Mouse (Mus musculus): ENCODE measurements around the gene Lss.
A peak's percentile ranks its signal among the peaks of the same experiment; 100 is the strongest.

Gene Lss

GRCm38 (mm10) chr10:76531375-76531774 lies at the start of gene Lss:
Lss (plus strand) TSS chr10:76531588.
- DNase-seq (ENCODE audit: low spot score): peak; percentile 93

- DNase-seq (ENCODE audit: low spot score): no peak
These were observed 45.1 kb upstream of the Lss start for GRCm38 (mm10) chr10:76486302-76486701.

- DNase-seq (ENCODE audit: low spot score): no peak
These were observed 43.1 kb upstream of the Lss start for GRCm38 (mm10) chr10:76488265-76488664.

GRCm38 (mm10) chr10:76489205-76489604 lies 42.2 kb upstream of the Lss start:
- no peak for DNase-seq (ENCODE audit: low spot score)

DNA sequence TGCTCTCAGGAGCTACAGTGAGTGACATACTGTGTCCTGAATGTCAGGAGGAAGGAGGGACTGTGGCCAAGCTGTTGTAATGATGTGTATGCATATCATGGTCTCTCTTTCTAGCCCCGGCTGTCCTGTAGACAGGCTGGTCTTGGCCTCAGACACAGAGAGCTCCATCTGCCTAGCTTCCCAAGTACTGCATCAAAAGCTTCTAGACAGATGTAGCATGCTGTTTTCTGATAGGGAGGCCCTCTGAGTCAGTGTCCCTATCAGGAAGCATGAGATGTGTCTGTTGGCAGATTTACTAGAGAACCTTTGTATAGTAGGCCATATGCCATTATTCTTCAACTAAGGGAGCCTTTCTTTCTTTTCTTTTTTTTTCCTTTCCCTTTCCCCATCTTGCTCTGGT lies 37.9 kb upstream of the Lss start:
- peak; percentile 48 for DNase-seq (ENCODE audit: low spot score)

- DNase-seq (ENCODE audit: low spot score): no peak
These were observed 35.9 kb upstream of the Lss start for GRCm38 (mm10) chr10:76495501-76495900.

GRCm38 (mm10) chr10:76496366-76496765 lies 35.0 kb upstream of the Lss start:
- DNase-seq (ENCODE audit: low spot score): peak; percentile 50

- DNase-seq (ENCODE audit: low spot score): no peak
These were observed 33.9 kb upstream of the Lss start for GRCm38 (mm10) chr10:76497522-76497921.

GRCm38 (mm10) chr10:76504271-76504943 lies 27.0 kb upstream of the Lss start:
- DNase-seq (ENCODE audit: low spot score): no peak

- DNase-seq (ENCODE audit: low spot score): no peak
These were observed 25.5 kb upstream of the Lss start for GRCm38 (mm10) chr10:76505865-76506264.

DNA sequence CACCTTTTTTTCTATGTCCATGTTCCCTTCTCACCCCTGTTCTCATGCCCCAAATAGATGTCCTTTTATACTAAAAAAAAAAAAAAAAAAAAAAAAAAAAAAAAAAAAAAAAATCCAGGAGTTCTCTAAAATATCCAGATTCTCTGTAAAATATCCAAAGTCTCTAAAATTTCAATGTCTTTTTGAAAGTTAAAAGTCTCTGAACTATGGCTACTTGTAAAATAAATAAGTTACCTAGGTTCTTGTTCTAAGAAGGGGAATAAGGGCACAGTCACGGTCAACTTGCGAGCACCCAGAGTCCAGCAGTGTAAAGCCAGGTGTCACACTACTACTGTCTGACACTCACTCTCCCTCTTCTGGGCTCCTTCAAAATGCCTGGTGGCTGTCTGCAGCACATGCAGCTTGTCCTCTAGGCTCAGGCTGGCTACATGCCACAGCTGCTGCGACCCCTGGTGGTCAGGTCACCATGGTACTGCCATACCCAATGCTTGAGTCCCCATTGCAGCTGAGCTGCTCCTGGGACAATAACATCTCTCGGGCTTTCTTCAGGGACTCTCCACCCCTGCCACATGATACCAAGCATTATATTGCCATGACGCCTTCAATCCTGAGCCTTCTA lies 18.3 kb upstream of the Lss start:
- DNase-seq (ENCODE audit: low spot score): peak; percentile 70

GRCm38 (mm10) chr10:76530922-76531321 lies 466 bp upstream of the Lss start:
- no peak for DNase-seq (ENCODE audit: low spot score)

- peak; percentile 12 for DNase-seq (ENCODE audit: low spot score)
These were observed 440 bp downstream of the Lss start for GRCm38 (mm10) chr10:76531828-76532227.

DNA sequence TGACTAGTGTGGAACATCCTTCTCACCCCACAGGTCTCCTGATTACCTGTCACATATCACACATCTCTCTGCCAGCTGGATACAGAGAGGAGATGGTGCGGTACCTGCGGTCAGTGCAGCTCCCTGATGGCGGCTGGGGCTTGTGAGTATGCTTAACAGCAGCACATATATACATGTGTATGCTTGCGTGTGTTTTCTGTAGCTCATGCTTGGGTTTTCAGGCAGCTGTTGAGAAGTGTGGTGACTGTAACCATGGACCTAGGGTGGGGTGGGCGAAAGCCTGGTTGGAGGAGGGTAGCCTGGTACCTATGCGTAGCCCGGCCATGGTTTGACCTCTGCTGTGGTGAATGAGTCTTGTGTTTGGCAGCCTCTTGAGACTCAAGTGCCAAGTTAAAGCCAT lies 4.1 kb downstream of the Lss start:
- DNase-seq (ENCODE audit: low spot score): no peak

- DNase-seq (ENCODE audit: low spot score): no peak
These were observed 6.2 kb downstream of the Lss start for GRCm38 (mm10) chr10:76537619-76538018.

GRCm38 (mm10) chr10:76541336-76542085 lies 10.1 kb downstream of the Lss start:
- DNase-seq (ENCODE audit: low spot score): no peak

GRCm38 (mm10) chr10:76542636-76543375 lies 11.4 kb downstream of the Lss start:
- no peak for DNase-seq (ENCODE audit: low spot score)

- no peak for DNase-seq (ENCODE audit: low spot score)
These were observed 15.2 kb downstream of the Lss start for GRCm38 (mm10) chr10:76546566-76546965.

DNA sequence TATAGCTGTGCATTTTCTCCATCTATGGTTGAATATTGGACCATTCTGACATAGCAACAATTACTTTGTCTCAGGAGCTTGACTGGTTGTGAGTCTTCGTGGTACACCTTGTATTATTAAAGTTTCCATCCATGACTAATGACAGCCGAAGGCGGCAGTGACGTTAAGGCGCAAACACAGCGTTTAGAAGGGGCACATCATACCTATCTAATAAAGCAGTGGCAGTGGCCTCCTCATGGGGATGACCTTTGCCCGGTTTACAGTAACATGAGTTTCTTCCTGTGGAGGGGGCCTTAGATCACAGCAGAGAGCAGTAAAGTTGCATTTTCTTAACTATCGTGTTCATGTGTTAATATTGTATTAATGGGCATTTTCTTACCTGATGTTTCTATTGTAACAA lies 16.8 kb downstream of the Lss start:
- no peak for DNase-seq (ENCODE audit: low spot score)

- DNase-seq (ENCODE audit: low spot score): no peak
These were observed 19.1 kb downstream of the Lss start for GRCm38 (mm10) chr10:76550458-76550857.

DNA sequence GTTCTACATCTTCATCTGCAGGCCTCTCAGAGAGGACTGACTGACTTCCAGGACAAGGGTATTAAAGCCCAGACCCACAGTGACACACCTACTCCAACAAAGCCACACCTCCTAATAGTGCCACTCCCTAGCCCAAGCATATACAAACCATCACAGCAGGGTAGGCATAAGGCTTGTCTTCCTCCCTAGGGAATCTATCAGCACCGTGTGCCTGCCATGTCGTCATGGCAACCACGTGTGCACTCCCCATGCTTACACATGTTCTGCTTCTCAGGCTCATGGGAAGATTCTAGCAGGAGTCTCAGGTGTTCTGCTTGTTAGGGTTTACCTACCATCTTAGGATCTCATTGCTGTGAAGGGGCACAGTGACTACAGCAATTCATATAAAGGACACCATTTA lies 20.2 kb downstream of the Lss start:
- DNase-seq (ENCODE audit: low spot score): no peak

GRCm38 (mm10) chr10:76554061-76554460 lies 22.7 kb downstream of the Lss start:
- no peak for DNase-seq (ENCODE audit: low spot score)

DNA sequence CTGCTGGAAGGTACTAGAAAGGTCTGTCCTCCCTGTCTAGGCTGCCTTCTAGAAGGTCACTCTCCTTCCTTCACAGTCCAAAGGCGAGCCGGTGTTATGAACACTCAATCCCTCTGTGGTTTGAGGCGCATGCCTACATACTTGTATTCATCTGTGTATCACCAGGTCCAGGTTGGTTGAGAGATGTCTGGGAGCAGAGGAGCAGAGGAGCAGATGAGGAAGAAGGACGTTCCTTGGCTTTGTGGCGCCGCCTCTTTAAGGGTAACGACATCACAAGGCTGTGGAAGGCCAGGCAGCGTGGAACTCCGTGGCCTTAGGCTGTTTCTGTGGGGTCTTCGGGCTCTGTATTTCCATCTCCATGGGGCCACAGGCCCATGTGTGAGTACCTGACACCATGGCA lies 30.6 kb downstream of the Lss start, which contains the start of gene Spatc1l:
Spatc1l (plus strand) TSS at position 301 of the 400 bp plus-strand sequence.
- no peak for DNase-seq (ENCODE audit: low spot score)
